Mouse (Mus musculus) kidney, adult 2 months (tissue): ENCODE measurements around the gene Tpm3. TPM values are rescaled to one million over a fixed set of nuclear protein-coding genes. Genes with fewer than 3 reads are reported as not detected.

Source experiments
- DNase-seq: peaks from one replicate; pipeline ENCODE4 v3.0.0; 2021
- H3K27ac ChIP-seq: fragments of 200-500 bp; 2 replicates; pipeline ENCODE4 v1.5.1; 2012; ENCODE audit warnings: low read depth, low read length, control low read depth, inconsistent platforms; ENCODE audit not compliant: insufficient read depth
- H3K27me3 ChIP-seq: fragments of 200-500 bp; replicated peaks from 2 replicates; pipeline ENCODE4 v1.6.1; 2012; ENCODE audit warnings: mild to moderate bottlenecking, moderate library complexity, low read length, inconsistent platforms; ENCODE audit not compliant: control insufficient read depth, insufficient read depth
- H3K36me3 ChIP-seq: fragments of 200-500 bp; 2 replicates; pipeline ENCODE4 v1.6.1; 2012; ENCODE audit warnings: mild to moderate bottlenecking, moderate library complexity, low read length, inconsistent platforms; ENCODE audit not compliant: control insufficient read depth, insufficient read depth
- H3K4me1 ChIP-seq: fragments of 200-500 bp; 2 replicates; pipeline ENCODE4 v1.6.1; 2011; ENCODE audit warnings: low read length; ENCODE audit not compliant: control insufficient read depth, insufficient read depth
- H3K4me3 ChIP-seq: fragments of 200-500 bp; 2 replicates; pipeline ENCODE4 v1.5.1; 2011; ENCODE audit warnings: mild to moderate bottlenecking, low read depth, low read length, control low read depth; ENCODE audit not compliant: insufficient read depth
- CTCF ChIP-seq: fragments of 200-500 bp; conservative IDR thresholded peaks from 2 replicates; pipeline ENCODE4 v1.5.1; 2011; ENCODE audit warnings: low read depth, mild to moderate bottlenecking, control low read depth, low read length, moderate library complexity, mixed read lengths; ENCODE audit not compliant: insufficient read depth, insufficient read length
- POLR2A ChIP-seq: fragments of 200-500 bp; IDR thresholded peaks from one replicate; pipeline ENCODE4 v1.6.1; 2011; ENCODE audit warnings: low read depth, low read length, control low read depth
- WGBS: fragments of 180-500 bp; shearing (Covaris S2); methylation state at CpG from one replicate; pipeline ENCODE4 v1.1.7; 2018; 5-methylcytosine and 5-hydroxymethylcytosine counted together
- polyA plus RNA-seq: library from polyadenylated mRNA; depleted of rRNA; stranded (reverse); fragments of >200 nt; gene quantifications from 2 replicates; pipeline ENCODE4 v1.2.3, GENCODE M21; 2012

Tpm3 gene
- polyA plus RNA-seq, 1 experiment = 95.4 TPM

- Histone ChIP-seq H3K27ac (peak overlapping the region; percentile 89), H3K4me1 (peaks cover 35% of the 10 kb centered on the region), H3K4me3 (peak overlapping the region; percentile 69), H3K27me3 (no peaks in the 10 kb centered on the region), H3K36me3 (no peaks in the 10 kb centered on the region)
- peak; percentile 98 for DNase-seq
- WGBS = 1% methylated on average over 33 of the region's 33 CpGs
- no peak for TF ChIP-seq CTCF
- TF ChIP-seq POLR2A = peak; percentile 56
Observed at GRCm38 (mm10) chr3:90079133-90079762, 6.8 kb downstream of the Tpm3 start.

- WGBS = under 1% methylated on average over 53 of the region's 53 CpGs
- no peak for TF ChIP-seq CTCF
- no peak for TF ChIP-seq POLR2A
- peak overlapping the region; percentile 89 for H3K27ac ChIP-seq
- H3K36me3 ChIP-seq = no peaks in the 10 kb centered on the region
- H3K4me1 ChIP-seq = peaks cover 42% of the 10 kb centered on the region
- H3K27me3 ChIP-seq = no peaks in the 10 kb centered on the region
- H3K4me3 ChIP-seq = peak overlapping the region; percentile 69
- DNase-seq = peak; percentile 77
Observed at GRCm38 (mm10) chr3:90079763-90080497, 7.5 kb downstream of the Tpm3 start.

- peak overlapping the region; percentile 69 for H3K4me3 ChIP-seq
- H3K36me3 ChIP-seq = no peaks in the 10 kb centered on the region
- H3K4me1 ChIP-seq = peaks cover 45% of the 10 kb centered on the region
- peak overlapping the region; percentile 89 for H3K27ac ChIP-seq
- H3K27me3 ChIP-seq = no peaks in the 10 kb centered on the region
- DNase-seq = no peak
- WGBS = under 1% methylated on average over 6 of the region's 6 CpGs
- TF ChIP-seq CTCF = no peak
- TF ChIP-seq POLR2A = no peak
Observed at GRCm38 (mm10) chr3:90080498-90080863, 8.0 kb downstream of the Tpm3 start.

DNA sequence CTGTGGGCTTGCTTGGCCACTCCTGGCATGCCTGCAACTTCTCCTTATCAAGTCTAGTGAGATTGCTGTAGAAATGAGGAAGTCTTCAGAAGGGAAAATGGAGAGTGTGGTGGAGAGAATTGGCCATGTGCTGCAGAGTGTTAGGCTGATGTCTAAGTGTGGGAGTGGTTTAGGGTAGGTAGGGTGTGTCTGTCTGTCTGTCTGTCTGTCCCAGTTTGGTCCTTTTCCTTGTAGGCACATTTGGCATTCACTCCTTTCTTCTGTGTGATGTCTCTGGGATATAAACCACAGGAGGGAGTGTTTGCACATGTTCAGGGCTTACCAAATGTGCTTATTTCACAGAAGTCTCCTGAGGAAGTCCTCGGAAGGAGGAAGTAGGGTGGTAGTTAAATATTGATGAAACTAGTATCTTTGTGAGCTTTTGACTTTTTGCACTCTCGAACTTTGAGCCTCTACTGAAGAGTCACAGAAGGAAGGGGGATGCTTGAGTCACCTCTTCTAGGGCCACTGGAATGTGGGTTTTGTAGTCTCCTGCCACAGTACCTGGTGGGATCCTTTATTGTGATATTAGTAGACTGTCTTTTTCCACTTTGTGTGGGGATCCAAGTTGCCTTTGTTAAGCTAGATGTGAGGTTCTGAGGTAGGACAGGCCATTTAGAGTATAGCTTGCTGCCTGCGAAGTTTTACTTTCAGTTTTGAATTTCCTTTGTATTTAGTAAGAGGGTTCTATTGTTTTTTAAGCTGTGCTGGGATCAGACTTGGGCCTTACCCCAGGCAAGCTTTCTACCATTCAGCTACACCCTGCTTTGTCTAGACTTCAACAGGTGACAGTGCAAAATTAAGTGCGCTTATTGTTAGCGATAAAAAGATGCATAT, 9.2 kb downstream of the Tpm3 start:
- H3K36me3 ChIP-seq = no peaks in the 10 kb centered on the region
- H3K4me3 ChIP-seq = peak overlapping the region; percentile 31
- peaks cover 45% of the 10 kb centered on the region for H3K4me1 ChIP-seq
- TF ChIP-seq POLR2A (no peak), CTCF (no peak)
- peak; percentile 85 for DNase-seq
- WGBS = 25% methylated on average over 5 of the region's 5 CpGs
- peak overlapping the region; percentile 80 for H3K27ac ChIP-seq
- no peaks in the 10 kb centered on the region for H3K27me3 ChIP-seq

- 23% methylated on average over 5 of the region's 5 CpGs for WGBS
- no peak overlapping the region; the same call in 1 of the 2 replicates for H3K27ac ChIP-seq
- H3K36me3 ChIP-seq = peaks cover 2% of the 10 kb centered on the region
- no peak for DNase-seq
- peaks cover 42% of the 10 kb centered on the region for H3K4me1 ChIP-seq
- no peaks in the 10 kb centered on the region for H3K27me3 ChIP-seq
- TF ChIP-seq CTCF (no peak), POLR2A (no peak)
- no peak overlapping the region for H3K4me3 ChIP-seq
Observed at GRCm38 (mm10) chr3:90083034-90083433, 10.6 kb downstream of the Tpm3 start.

GRCm38 (mm10) chr3:90083698-90084324, 11.4 kb downstream of the Tpm3 start:
- no peaks in the 10 kb centered on the region for H3K27me3 ChIP-seq
- no peak overlapping the region for H3K4me3 ChIP-seq
- peak overlapping the region; percentile 13; the same call in 1 of the 2 replicates for H3K27ac ChIP-seq
- DNase-seq = no peak
- H3K36me3 ChIP-seq = peaks cover 2% of the 10 kb centered on the region
- WGBS = 19% methylated on average over 3 of the region's 3 CpGs
- no peak for TF ChIP-seq POLR2A
- TF ChIP-seq CTCF = no peak
- H3K4me1 ChIP-seq = peaks cover 41% of the 10 kb centered on the region
